Mouse (Mus musculus): Measurements from ENCODE around the gene Glrb. TPM values are rescaled to one million over a fixed set of nuclear protein-coding genes. Genes with fewer than 3 reads are reported as not detected.
A peak's percentile ranks its signal among the peaks of the same experiment; 100 is the strongest.

Gene Glrb
- total RNA-seq (2021): 100 to 1,000 TPM; 118 to 126 TPM
- long read RNA-seq, transcript Glrb-204 (10 exons, 2,979 nt): minor isoform, 5 of 131 reads
- long read RNA-seq, transcript Glrb-201 (10 exons, 3,029 nt): major isoform, 87 of 131 reads
- long read RNA-seq, partial matches to known transcripts: 10 of 131 reads
- long read RNA-seq, other reads (novel, unspliced or antisense): 29 of 131 reads

GRCm38 (mm10) chr3:80913111-80913778 lies at the start of gene Glrb:
TSS of gene Glrb (minus strand) at chr3:80913660.
- peak; percentile 64 to 75 for DNase-seq (ENCODE audit: low spot score in 2 of 2)

DNA sequence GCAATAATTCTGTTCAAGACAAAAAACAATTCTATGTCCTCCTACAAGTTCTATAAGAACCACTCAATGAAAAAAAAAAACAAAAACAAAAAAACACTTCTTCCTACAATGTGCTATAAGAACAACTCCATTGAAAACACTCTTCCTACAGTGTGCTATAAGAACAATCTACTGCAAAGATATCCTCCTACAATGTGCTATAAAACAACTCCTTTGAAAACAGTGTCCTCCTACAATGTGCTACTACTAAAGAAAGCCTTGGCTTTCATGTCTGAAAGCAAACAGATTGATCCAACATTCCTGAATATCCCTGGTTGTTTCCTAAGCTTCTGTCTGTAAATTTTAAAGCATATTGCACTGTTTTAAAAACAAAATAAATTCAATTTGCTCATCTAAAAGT lies 46.5 kb upstream of the Glrb start:
- no peak for DNase-seq (ENCODE audit: low spot score in 2 of 2)

GRCm38 (mm10) chr3:80958591-80958990 lies 45.1 kb upstream of the Glrb start:
- peak; percentile 61 to 63 for DNase-seq (ENCODE audit: low spot score in 2 of 2)

- DNase-seq (ENCODE audit: low spot score in 2 of 2): no peak
These were observed 372 bp upstream of the Glrb start for GRCm38 (mm10) chr3:80913779-80914284.

DNA sequence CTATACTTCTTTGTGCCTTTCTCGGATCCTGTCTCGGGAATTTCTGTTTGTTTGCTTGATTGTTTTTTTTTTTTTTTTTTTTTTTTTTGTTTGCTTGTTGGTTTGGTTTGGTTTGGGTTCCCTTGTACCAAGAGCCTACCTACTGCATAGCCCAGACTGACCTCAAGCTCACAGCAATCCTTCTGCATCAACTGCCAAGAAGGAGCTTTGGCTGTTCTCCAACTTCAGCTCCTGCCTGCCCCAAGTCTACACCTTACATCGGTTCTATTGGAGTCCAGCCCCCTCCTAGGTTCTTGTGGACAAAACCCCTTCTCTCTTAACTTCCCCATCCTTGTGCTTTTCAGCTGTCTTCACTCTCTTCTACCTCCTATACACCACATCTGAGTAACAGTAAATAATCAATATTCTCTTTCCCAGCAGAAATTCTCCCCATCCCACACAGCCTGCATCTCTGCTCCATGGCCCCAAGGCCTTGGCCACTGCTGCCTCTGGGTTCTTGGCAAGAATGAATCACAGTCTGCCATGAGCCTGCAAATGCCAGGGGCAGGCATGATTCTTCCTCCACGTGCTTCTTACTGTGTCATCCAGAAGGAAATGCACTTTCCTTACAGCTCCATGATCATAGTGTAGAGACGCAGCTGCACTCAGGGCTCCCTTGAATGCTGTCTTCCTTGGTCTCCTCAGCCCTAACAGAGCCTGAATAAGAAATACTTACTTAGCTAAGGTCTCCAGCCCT lies 18.5 kb downstream of the Glrb start:
- no peak for DNase-seq (ENCODE audit: low spot score in 2 of 2)

DNA sequence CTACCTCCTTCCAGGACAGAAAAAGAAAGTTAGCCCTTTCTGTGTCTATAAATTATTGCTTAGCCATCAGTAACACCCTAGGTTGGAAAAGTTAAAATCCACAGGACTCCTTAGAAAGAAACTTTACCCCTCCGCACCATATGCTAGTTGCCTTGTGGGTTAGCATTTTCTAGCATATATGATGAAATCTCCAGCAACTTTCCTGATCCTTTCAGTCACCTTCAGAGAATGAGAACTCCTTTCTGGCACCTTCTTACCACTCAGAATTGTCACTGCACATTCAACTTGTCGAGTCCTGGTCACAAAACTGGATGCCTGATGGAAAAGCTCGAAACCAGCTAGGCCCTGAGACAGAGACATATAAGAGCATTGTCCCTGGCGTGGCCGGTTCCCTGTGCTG lies 19.1 kb downstream of the Glrb start:
- DNase-seq (ENCODE audit: low spot score in 2 of 2): no peak

- no peak for DNase-seq (ENCODE audit: low spot score in 2 of 2)
These were observed 20.3 kb downstream of the Glrb start for GRCm38 (mm10) chr3:80893055-80893690.

DNA sequence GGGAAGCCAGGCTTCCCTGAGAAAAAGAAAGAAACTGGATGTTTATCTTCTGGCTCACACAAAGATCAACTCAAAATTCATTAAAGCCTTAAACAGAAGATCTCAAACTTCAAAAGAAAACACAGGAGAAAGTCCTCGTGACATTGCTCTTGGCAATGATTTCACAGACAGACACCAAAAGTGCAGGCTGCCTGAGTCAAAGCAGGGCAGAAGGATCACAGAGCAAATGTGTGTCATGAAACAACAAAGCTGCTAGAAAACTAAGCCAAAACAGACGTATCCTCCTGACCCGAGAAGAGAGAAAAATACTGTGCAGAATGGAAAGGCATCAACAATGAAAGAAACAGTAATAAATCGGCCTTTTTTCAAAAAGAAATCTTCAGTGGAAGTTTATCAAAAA lies 22.4 kb downstream of the Glrb start:
- no peak for DNase-seq (ENCODE audit: low spot score in 2 of 2)

GRCm38 (mm10) chr3:80885174-80885573 lies 28.3 kb downstream of the Glrb start:
- DNase-seq (ENCODE audit: low spot score in 2 of 2): no peak

DNA sequence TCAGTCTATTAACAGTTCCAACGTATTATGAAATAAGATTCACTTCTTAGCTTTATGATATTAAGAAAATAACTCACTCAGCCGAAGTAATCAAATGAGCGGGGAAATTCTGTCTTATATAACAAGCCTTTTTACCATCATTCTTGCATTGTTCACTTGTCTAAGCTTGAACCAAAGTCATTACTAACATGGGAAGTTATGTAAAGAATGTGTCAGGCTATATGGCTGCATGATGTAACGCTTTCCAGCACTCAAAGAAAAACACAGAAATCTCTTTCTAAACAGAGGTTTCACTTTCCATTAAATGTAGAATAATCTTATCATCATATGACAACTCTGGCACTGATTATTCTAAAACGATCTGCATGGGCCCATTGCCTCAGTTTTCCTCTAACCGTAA lies 29.9 kb downstream of the Glrb start:
- no peak for DNase-seq (ENCODE audit: low spot score in 2 of 2)

- no peak for DNase-seq (ENCODE audit: low spot score in 2 of 2)
These were observed 32.7 kb downstream of the Glrb start for GRCm38 (mm10) chr3:80880660-80881293.

GRCm38 (mm10) chr3:80878571-80878970 lies 34.9 kb downstream of the Glrb start:
- DNase-seq (ENCODE audit: low spot score in 2 of 2): no peak

DNA sequence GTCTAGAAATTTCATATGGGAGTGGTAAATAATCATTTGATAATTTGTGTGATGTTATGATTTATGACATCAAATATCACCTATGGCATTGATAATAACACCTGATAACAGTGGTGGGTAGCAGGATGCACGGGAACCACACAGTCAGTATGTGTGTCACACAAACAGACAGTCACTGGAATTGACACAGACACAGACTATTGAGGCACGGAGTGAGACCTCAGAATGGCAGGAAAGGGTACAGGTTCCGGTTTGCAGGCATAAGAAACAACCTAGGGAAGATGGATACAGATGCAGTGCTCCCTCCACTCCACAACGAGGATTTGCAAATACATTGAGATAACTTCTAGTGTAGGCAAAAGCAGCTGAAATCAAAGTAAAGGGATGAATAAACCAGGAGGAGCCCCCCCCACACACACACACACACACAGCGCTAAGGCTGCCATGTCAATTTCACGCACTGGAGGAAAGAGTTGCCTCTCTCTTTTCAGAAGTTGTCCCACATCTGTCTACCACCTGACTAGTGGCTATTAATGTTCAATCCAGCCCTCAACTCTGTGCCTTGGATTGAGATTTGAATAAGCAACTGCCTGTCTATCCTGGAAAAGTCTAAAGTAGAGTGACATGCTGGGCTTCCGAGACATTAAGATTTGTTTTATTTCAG lies 38.6 kb downstream of the Glrb start:
- no peak for DNase-seq (ENCODE audit: low spot score in 2 of 2)

DNA sequence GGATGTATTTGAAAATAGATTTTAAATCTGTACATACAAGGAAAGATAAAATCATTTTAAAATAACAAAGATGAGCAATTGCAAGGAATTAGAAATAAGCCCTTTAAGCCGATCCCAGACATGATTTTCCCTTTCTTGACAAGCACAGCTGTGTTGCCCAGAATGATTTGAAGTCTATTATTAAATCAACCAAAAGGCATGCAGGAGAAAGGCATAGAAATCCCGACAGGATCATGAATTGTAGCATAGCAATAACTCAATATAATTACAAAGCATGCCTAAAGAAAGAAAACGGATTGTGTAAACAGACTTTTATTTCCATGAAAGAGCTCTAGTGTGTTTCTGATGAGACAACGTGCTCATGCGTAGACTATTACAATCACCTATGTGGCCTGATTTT lies 39.4 kb downstream of the Glrb start:
- DNase-seq (ENCODE audit: low spot score in 2 of 2): no peak

- no peak for DNase-seq (ENCODE audit: low spot score in 2 of 2)
These were observed 41.8 kb downstream of the Glrb start for GRCm38 (mm10) chr3:80871472-80872171.

DNA sequence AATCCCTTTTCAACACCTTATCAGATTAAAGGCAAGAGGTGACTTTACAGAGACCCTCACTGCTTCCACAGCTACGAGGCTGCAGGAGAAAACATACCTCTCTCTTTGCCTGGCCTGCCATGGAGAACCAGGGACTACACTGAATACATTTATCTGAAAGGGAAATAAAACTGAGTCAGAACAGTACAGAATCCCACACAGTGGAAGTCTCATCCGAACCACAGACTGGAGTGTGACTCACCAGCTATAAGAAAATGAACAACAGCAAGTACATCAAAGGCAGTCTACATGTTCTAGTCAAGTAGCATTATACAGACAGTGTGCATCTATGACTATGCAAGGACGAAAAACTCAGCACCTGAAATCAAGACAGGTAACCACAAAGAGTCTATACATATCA lies 46.1 kb downstream of the Glrb start:
- DNase-seq (ENCODE audit: low spot score in 2 of 2): no peak

- no peak for DNase-seq (ENCODE audit: low spot score in 2 of 2)
These were observed 60.5 kb downstream of the Glrb start for GRCm38 (mm10) chr3:80852912-80853507.

GRCm38 (mm10) chr3:80850947-80851346 lies 62.5 kb downstream of the Glrb start:
- no peak for DNase-seq (ENCODE audit: low spot score in 2 of 2)

DNA sequence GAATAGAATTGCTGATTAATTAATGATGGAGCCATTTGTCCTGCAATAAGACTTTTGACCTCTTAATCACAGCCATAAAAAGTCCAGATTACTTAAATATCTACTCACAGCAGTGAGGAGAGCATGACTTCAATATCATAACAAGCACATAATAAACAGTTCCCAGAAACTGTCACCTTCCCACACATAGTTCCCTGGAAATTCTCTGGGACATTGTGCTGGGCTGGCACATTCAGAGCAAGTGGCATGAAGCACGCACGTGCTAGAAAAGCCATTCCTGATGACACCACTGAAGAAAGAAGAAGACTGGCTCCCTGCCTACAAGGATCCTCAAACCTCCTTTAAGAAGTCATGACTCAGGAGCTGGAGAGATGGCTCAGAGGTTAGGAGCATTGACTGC lies 67.8 kb downstream of the Glrb start:
- no peak for DNase-seq (ENCODE audit: low spot score in 2 of 2)

DNA sequence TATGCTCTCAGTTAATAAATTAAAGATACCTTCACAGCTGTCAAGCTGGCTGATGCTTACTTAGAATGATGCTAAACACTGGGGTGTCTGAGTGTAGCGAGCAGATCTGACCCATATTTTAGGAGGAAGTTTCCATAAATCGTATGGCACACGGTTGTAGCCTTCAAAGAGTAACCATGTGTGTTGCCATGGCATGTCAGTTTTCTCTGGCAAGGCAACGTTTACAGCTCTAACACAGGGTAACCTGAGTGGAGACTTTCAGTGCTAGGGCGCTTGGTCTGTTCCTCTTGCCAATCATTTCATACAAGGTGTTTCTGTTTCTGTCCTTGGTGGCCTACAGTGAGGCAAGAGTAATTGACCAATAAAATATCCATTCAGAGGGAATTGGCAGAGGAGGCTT lies 73.6 kb downstream of the Glrb start:
- DNase-seq (ENCODE audit: low spot score in 2 of 2): no peak

Measured in layer of hippocampus, postnatal 10 days (tissue).